Mouse (Mus musculus) Patski (cell line): ENCODE measurements around the gene Lsm3. TPM values are rescaled to one million over a fixed set of nuclear protein-coding genes. Genes with fewer than 3 reads are reported as not detected.

Experiments
- ATAC-seq: fragments of 100-300 bp; one replicate; pipeline ENCODE4 v1.8.0; 2021
- CTCF ChIA-PET: fragments of 350-600 bp; sonication (Branson Sonifier 250); formaldehyde crosslinking; loops from one replicate; lab custom pipeline; 2022; ENCODE audit warnings: inconsistent platforms; lab: Charles Lee
- POLR2A ChIA-PET: fragments of 350-600 bp; sonication (Branson Sonifier 250); formaldehyde crosslinking; loops from one replicate; lab custom pipeline; 2022; ENCODE audit warnings: antibody characterized with exemption, inconsistent platforms; lab: Charles Lee
- DNase-seq: peaks from one replicate; pipeline ENCODE4 v3.0.0-alpha.2; 2011; ENCODE audit warnings: low read depth, low spot score
- H3K27me3 ChIP-seq: fragments of 371-371 bp; one replicate; pipeline ENCODE4 v1.5.1; 2021
- CTCF ChIP-seq: fragments of 100-300 bp; IDR thresholded peaks from one replicate; pipeline ENCODE4 v1.5.1; 2021
- in situ Hi-C: fragments of 300-500 bp; cut with MboI; formaldehyde crosslinking; loops from 3 replicates; pipeline ENCODE4 v1.11.1; 2018; ENCODE audit warnings: low pct_unique_long_range_greater_than_20kb, mixed read lengths
- polyA plus RNA-seq: library from polyadenylated mRNA; unstranded; gene quantifications from one replicate; pipeline ENCODE4 v1.2.3, GENCODE M21; 2021

Gene Lsm3
- polyA plus RNA-seq, 1 experiment from 2014 or later, result 82.6 TPM

DNA sequence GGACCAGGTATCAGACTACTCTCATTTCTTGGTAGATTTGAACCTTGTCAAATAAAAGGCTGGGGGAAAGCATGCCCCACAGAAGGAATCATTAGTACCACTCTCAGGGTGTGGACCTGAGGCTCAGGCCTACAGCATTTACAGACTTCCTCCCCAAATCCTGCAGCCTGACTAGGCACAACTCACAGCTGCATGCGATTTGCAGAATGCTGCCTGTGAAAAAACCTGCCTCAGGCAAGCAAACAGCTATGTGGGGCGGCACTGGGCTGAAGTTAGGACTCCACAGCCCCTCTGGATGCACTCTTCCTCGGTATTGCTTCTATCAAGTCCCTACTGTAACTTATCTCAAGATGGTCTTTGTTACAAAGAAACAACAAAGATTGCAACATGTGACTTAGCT is 7.7 kb upstream of the Lsm3 start:
- in situ Hi-C loops, result loop anchor here (10.0 kb wide), 1 partner anchor 223 kb away; no protein-coding TSS in a partner anchor
- TF ChIP-seq CTCF, result no peak
- ATAC-seq (no peak), DNase-seq (no peak)
- H3K27me3 ChIP-seq, result no peaks in the 10 kb centered on the region
- ChIA-PET CTCF (interaction anchor here (1.2 to 2.4 kb wide), 4 partner anchors 7 to 52 kb away, joined by 3 to 9 read pairs (median 7); no protein-coding TSS in a partner anchor), POLR2A (interaction anchor here (0.6 kb wide), 1 partner anchor 53 kb away, joined by 4 read pairs; no protein-coding TSS in a partner anchor)

DNA sequence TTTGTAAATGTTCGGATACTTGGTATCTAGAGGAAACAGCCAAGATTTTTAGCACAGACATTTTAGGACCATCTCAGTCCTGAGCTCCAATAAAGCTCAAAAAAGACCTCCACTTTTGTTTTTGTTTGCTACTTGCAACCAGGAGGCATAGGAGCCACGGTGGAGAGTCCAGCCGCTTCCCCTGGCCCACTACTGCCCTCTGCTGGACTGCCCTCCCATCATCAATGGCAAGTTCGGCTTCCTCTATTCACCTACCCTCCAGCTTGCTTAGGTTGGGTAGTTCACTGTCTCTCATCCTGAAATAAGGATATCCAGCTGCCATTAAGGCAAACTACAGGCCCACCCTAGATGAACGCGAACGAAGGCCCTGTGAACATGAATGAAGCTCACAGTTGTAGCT is 6.4 kb upstream of the Lsm3 start:
- ATAC-seq, result peak; percentile 51
- in situ Hi-C loops, result loop anchor here (10.0 kb wide), 1 partner anchor 225 kb away; no protein-coding TSS in a partner anchor
- ChIA-PET CTCF (interaction anchor here (0.6 to 2.4 kb wide), 18 partner anchors 9 to 97 kb away, joined by 3 to 9 read pairs (median 4); no protein-coding TSS in a partner anchor), POLR2A (interaction anchor here (0.7 to 1.3 kb wide), 3 partner anchors 22 to 252 kb away, joined by 3 to 4 read pairs (median 3); no protein-coding TSS in a partner anchor)
- H3K27me3 ChIP-seq, result no peaks in the 10 kb centered on the region
- TF ChIP-seq CTCF, result peak; percentile 92
- no peak for DNase-seq

DNA sequence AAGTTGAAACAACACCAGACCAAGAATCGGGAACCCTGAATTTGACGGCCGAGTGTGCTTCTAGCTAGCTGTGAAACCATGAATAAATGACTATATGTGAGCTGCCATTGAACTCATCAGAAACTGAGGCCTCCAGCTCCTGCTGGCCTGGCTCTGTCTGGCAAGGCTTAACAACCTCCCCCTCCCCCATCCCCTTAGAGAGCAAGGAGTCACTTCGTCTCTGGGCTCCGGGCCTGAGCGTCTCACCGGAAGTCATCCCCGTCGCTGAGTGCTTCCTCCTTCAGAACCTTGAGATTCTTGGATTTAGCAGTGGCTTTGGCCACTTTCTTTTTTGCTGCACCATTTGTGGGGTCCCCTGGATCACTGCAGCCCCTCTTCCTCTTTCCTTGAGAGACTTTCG is 5.5 kb upstream of the Lsm3 start:
- ChIA-PET CTCF (interaction anchor here (1.1 to 2.2 kb wide), 6 partner anchors 10 to 95 kb away, joined by 3 to 9 read pairs (median 4); no protein-coding TSS in a partner anchor), POLR2A (interaction anchor here (1.3 kb wide), 1 partner anchor 32 kb away, joined by 3 read pairs; no protein-coding TSS in a partner anchor)
- ATAC-seq, result no peak
- in situ Hi-C loops, result loop anchor here (10.0 kb wide), 1 partner anchor 555 kb away; no protein-coding TSS in a partner anchor
- no peak for DNase-seq
- no peaks in the 10 kb centered on the region for H3K27me3 ChIP-seq
- TF ChIP-seq CTCF, result no peak

DNA sequence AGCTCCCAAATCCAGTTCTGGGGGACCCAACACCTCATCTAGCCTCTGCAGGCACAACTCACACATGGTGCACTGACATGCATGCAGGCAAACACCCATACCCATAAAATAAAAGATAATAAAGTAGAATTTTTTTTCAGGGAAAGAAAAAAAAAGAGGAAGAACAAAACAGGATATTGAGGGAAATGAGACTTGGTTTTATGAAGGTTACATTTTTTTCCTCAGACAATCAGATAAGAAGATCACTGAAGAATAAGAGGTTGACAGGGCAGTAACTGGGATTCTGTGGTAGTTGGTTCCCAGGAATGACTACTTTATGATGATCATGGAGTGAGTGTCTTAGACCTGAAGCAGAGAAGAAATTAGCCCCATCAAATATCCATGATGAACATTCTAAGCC is 1.6 kb upstream of the Lsm3 start:
- no peak for DNase-seq
- ATAC-seq, result no peak
- CTCF ChIA-PET, result no interaction called here
- POLR2A ChIA-PET, result no interaction called here
- in situ Hi-C loops, result loop anchor here (10.0 kb wide), 1 partner anchor 551 kb away; no protein-coding TSS in a partner anchor
- H3K27me3 ChIP-seq, result no peaks in the 10 kb centered on the region
- no peak for TF ChIP-seq CTCF

DNA sequence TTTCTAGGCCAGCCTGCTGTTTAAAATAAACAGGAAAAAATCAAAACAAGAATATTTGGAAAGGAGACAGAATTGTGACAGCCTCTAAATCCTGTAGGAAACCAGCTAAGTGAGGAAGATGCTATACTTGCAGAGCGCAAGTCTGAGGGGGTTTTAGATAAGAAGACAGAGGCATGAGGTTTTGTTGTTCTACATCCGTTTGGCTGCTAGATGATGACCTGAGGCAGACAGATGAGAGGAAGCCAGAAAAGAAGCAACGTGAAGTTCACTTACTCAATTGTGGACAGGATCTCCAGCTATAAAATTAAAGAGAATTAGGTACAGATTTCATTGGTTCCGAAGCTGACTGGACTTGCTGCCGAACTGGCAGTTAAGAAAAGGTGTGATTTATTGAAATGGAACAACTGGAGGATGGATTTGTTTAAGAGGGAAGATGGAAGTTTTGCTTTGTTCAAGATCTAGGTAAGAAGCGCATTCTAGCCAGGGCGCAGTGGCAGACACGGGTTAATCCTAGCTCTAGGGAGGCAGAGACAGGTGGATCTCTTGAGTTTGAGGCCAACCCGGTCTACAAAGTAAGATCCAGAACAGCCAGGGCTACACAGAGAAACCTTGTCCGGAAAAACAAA is 878 bp upstream of the Lsm3 start:
- ATAC-seq (no peak), DNase-seq (no peak)
- in situ Hi-C loops, result loop anchor here (10.0 kb wide), 1 partner anchor 550 kb away; no protein-coding TSS in a partner anchor
- ChIA-PET CTCF (no interaction called here), POLR2A (interaction anchor here (0.8 kb wide), 1 partner anchor 15 kb away, joined by 3 read pairs; no protein-coding TSS in a partner anchor)
- H3K27me3 ChIP-seq, result no peaks in the 10 kb centered on the region
- no peak for TF ChIP-seq CTCF

DNA sequence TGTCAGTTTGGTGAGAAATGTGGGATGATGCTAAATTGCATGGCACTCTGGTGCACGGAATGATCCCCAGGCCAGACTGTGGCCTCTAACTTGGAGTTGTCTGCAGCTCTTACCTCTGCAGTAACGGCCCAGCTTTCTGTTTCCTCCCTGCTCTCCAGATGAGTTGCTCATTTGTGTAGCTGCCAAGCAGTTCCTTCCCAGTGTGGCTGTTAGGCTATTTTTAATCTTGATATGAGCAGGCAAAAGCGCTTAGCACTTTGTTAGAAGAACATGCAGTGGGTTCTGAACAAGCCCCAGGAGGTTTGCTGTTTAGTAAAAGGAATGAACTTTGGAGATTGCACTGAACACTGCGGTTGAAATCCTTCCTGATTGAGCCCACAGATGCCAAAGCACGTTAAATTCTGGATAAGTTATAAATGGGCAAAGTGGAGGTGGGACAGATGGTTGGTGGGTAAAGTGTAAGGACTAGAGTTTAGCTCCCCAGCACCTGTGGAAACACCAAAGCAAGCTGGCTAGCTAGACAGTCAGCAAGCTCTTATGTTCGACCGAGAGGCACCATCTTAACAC is 2.8 kb downstream of the Lsm3 start:
- in situ Hi-C loops, result loop anchor here (10.0 kb wide), 1 partner anchor 546 kb away; no protein-coding TSS in a partner anchor
- no peak for TF ChIP-seq CTCF
- no peaks in the 10 kb centered on the region for H3K27me3 ChIP-seq
- ChIA-PET CTCF (interaction anchor here (2.7 kb wide), 1 partner anchor 9 kb away, joined by 14 read pairs; no protein-coding TSS in a partner anchor), POLR2A (no interaction called here)
- DNase-seq (no peak), ATAC-seq (no peak)

DNA sequence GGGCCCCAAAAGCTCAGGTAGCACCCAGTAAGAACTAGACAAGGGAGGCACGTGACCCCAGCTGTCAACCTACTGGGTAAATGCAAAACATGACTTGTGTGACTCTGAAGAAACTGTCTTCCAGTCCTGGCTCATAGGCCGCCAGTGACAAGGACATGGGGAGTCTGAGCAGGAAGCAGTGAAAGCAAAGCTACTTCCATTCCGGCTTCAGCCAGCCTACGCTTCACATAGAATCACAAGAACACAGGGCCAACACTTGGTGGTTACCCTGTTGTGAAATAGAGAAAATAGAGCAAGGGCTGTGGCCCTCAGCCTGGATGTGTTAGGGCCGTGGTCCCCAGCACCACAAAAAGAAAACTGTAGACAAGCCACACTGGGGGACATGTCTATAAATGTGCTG is 7.1 kb downstream of the Lsm3 start:
- no peak for ATAC-seq
- CTCF ChIA-PET, result no interaction called here
- no peak for TF ChIP-seq CTCF
- no peak for DNase-seq
- POLR2A ChIA-PET, result no interaction called here
- in situ Hi-C loops, result no loop called here
- H3K27me3 ChIP-seq, result no peaks in the 10 kb centered on the region

DNA sequence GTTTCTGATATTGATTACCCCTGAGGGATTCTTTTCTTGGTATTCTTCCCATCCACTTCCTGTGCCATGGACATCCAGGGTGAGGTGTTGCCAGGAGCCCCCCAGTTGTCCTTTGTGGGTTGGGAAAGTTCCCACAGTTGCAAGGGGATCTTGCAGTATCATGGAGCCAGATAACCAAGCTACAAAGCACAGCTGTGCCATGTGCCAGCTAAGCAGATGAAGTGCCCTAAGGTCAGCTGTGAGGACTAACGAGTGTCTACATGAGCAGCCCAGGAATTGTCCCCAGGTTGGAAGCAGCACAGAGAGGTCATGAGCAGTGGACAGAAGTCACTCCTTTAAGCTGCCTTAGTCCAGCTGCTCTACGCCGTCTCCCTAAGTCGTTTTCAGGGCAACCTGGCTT is 9.8 kb downstream of the Lsm3 start:
- no peak for ATAC-seq

DNA sequence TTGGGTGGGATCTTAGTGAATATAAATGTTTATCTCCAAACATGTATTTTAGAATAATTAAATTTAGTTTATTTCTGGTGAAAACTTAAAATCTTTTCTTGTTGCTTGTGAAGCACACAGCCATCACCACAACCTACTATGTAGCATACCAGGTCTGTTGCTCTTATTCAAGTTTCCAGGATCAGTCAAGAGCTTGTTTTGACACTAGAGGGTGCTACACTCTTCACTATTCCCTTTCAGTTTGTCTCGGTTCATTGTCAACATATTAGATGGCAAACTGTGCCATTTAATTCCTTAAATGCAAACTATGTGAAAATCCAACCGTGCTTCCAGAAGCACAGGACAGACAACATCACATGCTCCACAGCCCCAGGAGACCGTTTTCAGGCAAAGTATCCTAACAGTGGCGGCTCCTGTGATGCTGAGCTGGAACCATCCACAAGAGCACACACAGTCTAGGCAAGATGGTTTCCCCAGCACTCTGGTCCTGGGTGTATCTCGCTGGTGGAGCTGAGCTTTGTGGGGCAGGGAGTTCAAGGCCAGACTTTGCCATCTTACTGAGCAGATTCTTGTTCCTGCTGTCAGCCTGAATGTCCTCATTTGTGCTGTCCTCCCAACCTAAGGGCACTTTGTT is 11.6 kb downstream of the Lsm3 start:
- ChIA-PET POLR2A (interaction anchor here (0.6 to 1.2 kb wide), 6 partner anchors 8 to 232 kb away, joined by 3 to 5 read pairs (median 4); partner anchors contain the start of gene Slc6a6), CTCF (interaction anchor here (0.8 to 4.1 kb wide), 22 partner anchors 9 to 325 kb away, joined by 3 to 31 read pairs (median 4); no protein-coding TSS in a partner anchor)
- DNase-seq, result no peak
- peak; percentile 41 for ATAC-seq
- TF ChIP-seq CTCF, result peak; percentile 79
- H3K27me3 ChIP-seq, result no peaks in the 10 kb centered on the region
- in situ Hi-C loops, result loop anchor here (5.0 kb wide), 2 partner anchors 115 to 325 kb away; no protein-coding TSS in a partner anchor

More for the DNA sequence above, 9.8 kb downstream of the Lsm3 start:
- CTCF ChIA-PET, result interaction anchor here (0.9 kb wide), 1 partner anchor 51 kb away, joined by 3 read pairs; no protein-coding TSS in a partner anchor
- DNase-seq, result no peak
- H3K27me3 ChIP-seq, result no peaks in the 10 kb centered on the region
- TF ChIP-seq CTCF, result no peak
- in situ Hi-C loops, result loop anchor here (5.0 kb wide), 2 partner anchors 117 to 327 kb away; no protein-coding TSS in a partner anchor
- POLR2A ChIA-PET, result interaction anchor here (0.9 to 1.0 kb wide), 2 partner anchors 42 to 176 kb away, joined by 3 to 4 read pairs; no protein-coding TSS in a partner anchor

DNA sequence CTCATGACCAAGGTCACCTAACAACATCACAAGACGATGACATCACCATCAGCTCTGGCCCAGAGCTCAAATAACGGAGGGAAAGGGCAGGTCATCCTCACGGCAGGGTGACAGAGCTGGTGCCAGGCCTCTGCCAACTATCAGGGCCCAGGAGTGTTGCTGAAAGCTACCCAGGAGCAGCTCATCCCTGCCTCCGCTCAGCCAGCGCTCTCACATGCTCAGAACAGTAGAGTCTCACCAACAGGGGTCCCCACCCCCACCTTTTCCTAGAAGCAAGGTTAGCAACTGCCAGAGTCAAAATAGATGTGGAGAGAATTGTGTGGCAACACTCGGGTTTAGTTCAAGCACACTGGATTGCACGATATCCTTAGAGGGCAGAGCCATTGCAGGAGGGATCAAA is 12.5 kb downstream of the Lsm3 start:
- DNase-seq, result no peak
- no peak for ATAC-seq
- TF ChIP-seq CTCF, result no peak
- POLR2A ChIA-PET, result interaction anchor here (0.5 to 1.2 kb wide), 4 partner anchors 9 to 158 kb away, joined by 3 to 5 read pairs (median 3); partner anchors contain the start of gene Slc6a6
- CTCF ChIA-PET, result interaction anchor here (1.0 to 4.1 kb wide), 12 partner anchors 10 to 324 kb away, joined by 3 to 31 read pairs (median 6); no protein-coding TSS in a partner anchor
- in situ Hi-C loops, result loop anchor here (5.0 kb wide), 2 partner anchors 114 to 324 kb away; no protein-coding TSS in a partner anchor
- no peaks in the 10 kb centered on the region for H3K27me3 ChIP-seq
